Mouse (Mus musculus): ENCODE data around the gene Fhod1. TPM values are rescaled to one million over a fixed set of nuclear protein-coding genes. Genes with fewer than 3 reads are reported as not detected.
A peak's percentile ranks its signal among the peaks of the same experiment; 100 is the strongest.

Gene Fhod1
- 1.4 and 2.3 TPM in 2 replicates for polyA plus RNA-seq (2015; fragmentation: Nextera tagmentation; extraction: Ambion mirVana)

DNA sequence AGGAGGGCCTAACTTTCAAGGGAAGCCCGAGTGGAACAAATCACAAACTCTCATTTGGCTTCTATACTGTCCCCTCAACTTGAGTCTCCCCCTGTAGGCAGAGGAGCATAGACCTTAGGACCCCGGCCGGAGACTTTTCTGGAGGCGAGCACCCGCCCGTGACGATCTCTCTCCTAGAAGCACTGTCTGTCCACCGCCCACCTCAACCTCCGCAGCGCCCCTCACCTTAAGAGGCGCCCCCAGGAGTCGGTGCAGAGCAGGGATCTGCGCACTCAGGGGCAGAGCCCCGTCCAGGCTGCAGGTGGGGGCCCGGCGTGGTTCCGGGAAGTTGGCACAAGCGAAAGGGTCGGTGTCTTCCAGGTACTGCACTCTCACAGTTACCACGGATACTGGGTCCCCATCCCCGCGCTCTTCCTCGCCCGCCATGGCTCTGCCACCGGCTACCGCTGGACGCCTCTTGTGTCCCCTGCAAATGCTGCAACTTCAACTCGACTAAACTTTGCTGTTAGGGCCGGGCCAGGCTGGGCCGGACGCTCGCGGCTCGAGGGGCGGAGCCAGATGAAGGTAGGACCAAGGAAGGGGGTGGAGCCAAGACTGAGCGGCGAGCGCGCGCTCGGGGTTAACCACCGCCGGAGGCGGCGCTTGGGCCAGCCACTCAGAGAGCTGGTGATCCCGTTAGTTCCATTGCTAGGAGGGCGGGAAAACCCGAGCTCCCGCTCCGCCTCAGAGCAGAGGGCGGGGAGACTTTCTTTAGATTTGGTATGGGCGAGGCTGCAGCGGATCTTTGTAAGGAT, at the start of gene Fhod1:
Gene Fhod1, minus strand, starts transcription at position 526 of the 794 bp plus-strand sequence.
- Histone ChIP-seq H3K27me3 (no peaks in the 10 kb centered on the region), H3K4me3 (peak within 1 kb of the TSS; percentile 88), H3K36me3 (no peaks in the 10 kb centered on the region), H3K9ac (peak within 1 kb of the TSS; percentile 80), H3K4me2 (peak within 1 kb of the TSS; percentile 97), H3K27ac (peak within 1 kb of the TSS; percentile 93), H3K9me3 (replicated peaks) (no peaks in the 10 kb centered on the region), H3K4me1 (replicated peaks) (peaks cover 60% of the 10 kb centered on the region)
- under 1% methylated on average over 53 of the region's 53 CpGs for WGBS
- ATAC-seq (replicated peaks; ENCODE audit: insufficient number of reproducible peaks, insufficient read depth, low FRiP score, low read depth), result peak; percentile 87

DNA sequence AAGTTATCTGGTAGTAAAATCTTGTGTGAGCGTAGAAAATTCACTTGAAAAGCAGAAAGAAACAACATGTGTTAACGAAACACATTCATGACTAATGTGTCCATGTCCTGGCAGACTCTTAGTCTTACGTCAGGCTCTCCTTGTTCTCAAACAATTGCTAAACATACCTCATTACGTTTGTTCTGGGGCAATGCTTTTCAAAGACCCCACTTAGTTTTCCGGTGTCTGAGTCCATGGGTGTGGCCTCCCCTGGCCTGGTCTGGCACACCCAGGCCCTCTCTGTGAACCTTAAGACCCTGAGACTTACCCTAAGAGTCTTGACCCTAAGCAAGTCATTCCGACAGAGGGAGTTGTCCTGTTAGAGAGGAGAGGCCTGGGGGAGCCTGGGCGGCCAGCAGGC, 46.2 kb upstream of the Fhod1 start:
- H3K36me3 ChIP-seq, result no peaks in the 10 kb centered on the region
- no peak overlapping the region for H3K4me2 ChIP-seq
- no peak for ATAC-seq (replicated peaks; ENCODE audit: insufficient number of reproducible peaks, insufficient read depth, low FRiP score, low read depth)
- no peak overlapping the region for H3K4me3 ChIP-seq
- no peak overlapping the region for H3K27ac ChIP-seq
- H3K27me3 ChIP-seq, result peaks cover 17% of the 10 kb centered on the region
- WGBS, result 76% methylated on average over 7 of the region's 7 CpGs
- H3K9ac ChIP-seq, result no peak overlapping the region
- 0 out of 2 replicates have a peak, but pooled peaks cover 2% of the 10 kb centered on the region for H3K4me1 ChIP-seq (replicated peaks)
- H3K9me3 ChIP-seq (replicated peaks), result no peaks in the 10 kb centered on the region

DNA sequence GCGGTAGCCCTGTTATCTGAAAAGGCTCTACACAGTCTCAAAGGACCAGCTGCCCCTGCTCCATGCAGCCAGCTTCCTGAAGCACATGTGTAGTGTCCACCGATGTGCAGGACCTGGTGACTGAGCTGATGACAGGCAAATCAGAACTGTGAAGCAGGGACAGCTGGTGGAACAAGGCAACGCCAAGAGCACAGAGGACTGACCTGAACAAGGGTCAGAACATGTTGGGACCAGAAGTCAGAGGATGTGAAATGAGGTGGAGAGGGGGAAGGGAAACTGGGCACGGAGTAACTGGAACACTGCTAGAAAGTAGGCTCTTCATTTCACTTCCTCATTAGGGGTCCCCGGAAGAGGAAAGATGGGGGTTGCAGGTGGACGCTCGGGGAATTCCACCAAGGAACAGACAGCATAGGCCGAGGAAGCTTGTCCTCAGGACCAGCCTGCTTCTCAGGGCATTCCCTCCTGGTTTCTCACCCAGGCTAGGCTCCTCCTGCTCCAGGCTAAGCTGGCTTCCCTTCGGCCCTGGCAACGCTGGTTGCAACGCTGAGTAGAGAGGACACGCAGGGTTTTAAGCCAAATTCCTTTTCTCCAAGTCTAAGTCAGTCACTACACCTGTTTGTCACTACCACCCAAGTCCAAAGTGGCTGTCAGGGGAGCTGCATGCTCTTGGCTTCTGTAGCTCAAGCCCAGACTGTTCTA, 45.5 kb upstream of the Fhod1 start:
- H3K9ac ChIP-seq, result no peak overlapping the region
- H3K4me2 ChIP-seq, result no peak overlapping the region
- no peak overlapping the region for H3K27ac ChIP-seq
- WGBS, result 63% methylated on average over 12 of the region's 12 CpGs
- peaks cover 3% of the 10 kb centered on the region; the same call in 1 of the 2 replicates for H3K4me1 ChIP-seq (replicated peaks)
- peaks cover 17% of the 10 kb centered on the region; the same call in 1 of the 2 replicates for H3K27me3 ChIP-seq
- H3K4me3 ChIP-seq, result no peak overlapping the region
- no peaks in the 10 kb centered on the region for H3K9me3 ChIP-seq (replicated peaks)
- H3K36me3 ChIP-seq, result no peaks in the 10 kb centered on the region
- ATAC-seq (replicated peaks; ENCODE audit: insufficient number of reproducible peaks, insufficient read depth, low FRiP score, low read depth), result peak; percentile 53; the same call in 1 of the 2 replicates

DNA sequence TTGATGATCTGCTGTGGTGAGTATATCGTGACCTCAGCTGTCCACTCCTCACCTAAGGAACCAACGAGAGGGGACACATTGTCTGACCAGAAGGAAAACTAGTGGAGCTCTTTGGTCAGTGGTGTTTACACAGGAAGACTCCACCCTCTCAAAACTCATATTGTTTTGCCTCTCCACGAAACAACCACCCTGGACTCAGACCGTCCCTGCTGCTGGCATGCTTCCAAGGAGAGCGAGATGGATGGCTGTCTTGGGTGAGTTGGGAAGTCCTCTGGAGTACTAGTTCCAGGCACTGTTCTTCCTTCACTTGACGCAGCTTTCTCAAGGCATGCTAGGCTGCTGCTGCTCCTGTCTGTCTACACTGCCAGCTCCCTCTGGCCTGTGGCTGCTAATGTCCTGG, 41.3 kb upstream of the Fhod1 start:
- no peak overlapping the region for H3K27ac ChIP-seq
- H3K4me1 ChIP-seq (replicated peaks), result peaks cover 23% of the 10 kb centered on the region
- H3K4me2 ChIP-seq, result no peak overlapping the region
- H3K9me3 ChIP-seq (replicated peaks), result no peaks in the 10 kb centered on the region
- no peak for ATAC-seq (replicated peaks; ENCODE audit: insufficient number of reproducible peaks, insufficient read depth, low FRiP score, low read depth)
- H3K36me3 ChIP-seq, result no peaks in the 10 kb centered on the region
- H3K9ac ChIP-seq, result no peak overlapping the region
- no peak overlapping the region for H3K4me3 ChIP-seq
- 57% methylated on average over 6 of the region's 6 CpGs for WGBS
- peaks cover 9% of the 10 kb centered on the region; the same call in 1 of the 2 replicates for H3K27me3 ChIP-seq

DNA sequence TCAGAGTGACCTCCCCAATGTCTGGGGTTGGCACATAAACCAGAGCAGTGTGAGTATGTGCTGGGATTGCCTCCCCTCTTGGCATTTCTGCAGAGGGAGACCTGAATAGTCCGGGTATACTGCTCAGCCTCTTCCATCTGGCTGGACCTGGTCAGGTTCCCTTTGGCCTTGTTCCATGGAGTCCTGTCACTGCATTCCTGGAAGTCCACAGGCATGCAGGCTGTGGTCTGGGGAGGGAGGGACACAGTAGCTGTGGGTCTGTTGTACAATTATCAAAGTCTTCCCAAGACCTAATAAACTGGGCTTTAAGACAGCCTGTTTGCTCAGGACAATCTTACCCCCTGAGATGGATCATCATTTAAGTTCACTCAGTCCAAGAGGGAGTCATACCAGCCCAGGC, 39.4 kb upstream of the Fhod1 start:
- 21% methylated on average over 1 of the region's 1 CpGs for WGBS
- no peak overlapping the region for H3K9ac ChIP-seq
- no peaks in the 10 kb centered on the region for H3K9me3 ChIP-seq (replicated peaks)
- no peak overlapping the region for H3K4me3 ChIP-seq
- no peaks in the 10 kb centered on the region for H3K36me3 ChIP-seq
- H3K4me1 ChIP-seq (replicated peaks), result peaks cover 21% of the 10 kb centered on the region
- no peak overlapping the region for H3K4me2 ChIP-seq
- ATAC-seq (replicated peaks; ENCODE audit: insufficient number of reproducible peaks, insufficient read depth, low FRiP score, low read depth), result peak; percentile 65
- peaks cover 9% of the 10 kb centered on the region; the same call in 1 of the 2 replicates for H3K27me3 ChIP-seq
- H3K27ac ChIP-seq, result peak overlapping the region; percentile 10; the same call in 1 of the 2 replicates

DNA sequence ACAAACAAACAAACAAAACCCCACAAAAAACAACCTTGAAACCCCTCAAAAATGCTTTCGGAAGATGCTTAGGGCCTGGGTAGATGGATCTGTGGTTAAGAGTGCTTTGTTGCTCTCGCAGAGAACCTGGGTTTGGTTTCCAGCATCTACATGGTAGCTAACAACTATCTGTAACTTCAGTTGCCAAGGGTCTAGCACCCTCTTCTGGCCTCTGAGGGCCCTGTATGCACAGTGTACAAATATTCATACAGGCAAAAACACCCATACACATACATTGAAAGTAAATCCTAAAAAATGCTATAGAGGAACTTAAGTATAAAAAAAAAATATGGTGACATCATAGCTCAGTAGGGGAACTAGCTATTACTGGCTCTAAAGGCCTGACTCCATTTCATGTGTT, 36.3 kb upstream of the Fhod1 start:
- Histone ChIP-seq H3K36me3 (no peaks in the 10 kb centered on the region), H3K9me3 (replicated peaks) (no peaks in the 10 kb centered on the region), H3K4me2 (no peak overlapping the region), H3K4me3 (no peak overlapping the region), H3K27ac (no peak overlapping the region), H3K4me1 (replicated peaks) (peaks cover 23% of the 10 kb centered on the region), H3K9ac (no peak overlapping the region), H3K27me3 (peaks cover 8% of the 10 kb centered on the region; the same call in 1 of the 2 replicates)
- ATAC-seq (replicated peaks; ENCODE audit: insufficient number of reproducible peaks, insufficient read depth, low FRiP score, low read depth), result no peak
- WGBS, result 98% methylated on average over 2 of the region's 2 CpGs

DNA sequence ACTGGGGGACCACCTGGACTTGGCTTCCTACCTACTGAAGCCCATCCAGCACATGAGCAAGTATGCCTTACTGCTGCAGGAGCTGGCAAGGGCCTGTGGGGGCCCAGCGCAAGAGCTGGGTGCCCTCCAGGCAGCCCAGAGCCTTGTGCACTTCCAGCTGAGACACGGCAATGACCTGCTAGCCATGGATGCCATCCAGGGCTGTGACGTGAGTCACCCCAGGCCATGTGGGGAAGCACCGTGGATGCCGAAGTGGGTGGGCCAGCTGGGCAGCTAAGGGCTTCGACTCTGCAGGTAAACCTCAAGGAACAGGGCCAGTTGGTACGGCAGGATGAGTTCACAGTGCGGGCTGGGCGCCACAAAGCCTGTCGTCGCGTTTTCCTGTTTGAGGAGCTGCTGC, 32.6 kb upstream of the Fhod1 start:
- no peak overlapping the region for H3K9ac ChIP-seq
- no peaks in the 10 kb centered on the region for H3K36me3 ChIP-seq
- no peak overlapping the region for H3K4me2 ChIP-seq
- WGBS, result 83% methylated on average over 12 of the region's 12 CpGs
- ATAC-seq (replicated peaks; ENCODE audit: insufficient number of reproducible peaks, insufficient read depth, low FRiP score, low read depth), result no peak
- H3K9me3 ChIP-seq (replicated peaks), result no peaks in the 10 kb centered on the region
- H3K27ac ChIP-seq, result no peak overlapping the region
- H3K4me3 ChIP-seq, result no peak overlapping the region
- peaks cover 32% of the 10 kb centered on the region for H3K27me3 ChIP-seq
- H3K4me1 ChIP-seq (replicated peaks), result peaks cover 12% of the 10 kb centered on the region

DNA sequence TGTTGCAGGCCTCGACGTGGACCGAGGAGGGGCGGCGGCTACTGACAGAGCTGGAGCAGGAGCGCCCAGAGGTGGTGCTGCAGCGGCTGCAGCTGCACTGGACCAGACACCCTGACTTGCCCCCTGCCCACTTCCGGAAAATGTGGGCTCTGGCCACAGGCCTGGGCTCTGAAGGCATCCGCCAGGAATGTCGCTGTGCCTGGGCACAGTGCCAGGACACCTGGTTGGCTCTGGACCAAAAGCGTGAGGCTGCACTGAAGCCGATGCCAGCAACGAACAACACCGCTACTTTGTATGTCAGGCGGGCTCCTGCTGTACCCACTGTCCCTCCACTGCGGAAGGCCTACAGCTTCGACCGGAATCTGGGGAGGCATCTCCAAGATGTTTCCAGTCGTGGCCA, 30.9 kb upstream of the Fhod1 start:
- Histone ChIP-seq H3K4me1 (replicated peaks) (peaks cover 16% of the 10 kb centered on the region), H3K9me3 (replicated peaks) (no peaks in the 10 kb centered on the region), H3K36me3 (no peaks in the 10 kb centered on the region), H3K4me3 (no peak overlapping the region), H3K4me2 (peak overlapping the region; percentile 47), H3K9ac (no peak overlapping the region), H3K27me3 (peaks cover 32% of the 10 kb centered on the region), H3K27ac (no peak overlapping the region)
- WGBS, result 34% methylated on average over 19 of the region's 19 CpGs
- ATAC-seq (replicated peaks; ENCODE audit: insufficient number of reproducible peaks, insufficient read depth, low FRiP score, low read depth), result peak; percentile 54

DNA sequence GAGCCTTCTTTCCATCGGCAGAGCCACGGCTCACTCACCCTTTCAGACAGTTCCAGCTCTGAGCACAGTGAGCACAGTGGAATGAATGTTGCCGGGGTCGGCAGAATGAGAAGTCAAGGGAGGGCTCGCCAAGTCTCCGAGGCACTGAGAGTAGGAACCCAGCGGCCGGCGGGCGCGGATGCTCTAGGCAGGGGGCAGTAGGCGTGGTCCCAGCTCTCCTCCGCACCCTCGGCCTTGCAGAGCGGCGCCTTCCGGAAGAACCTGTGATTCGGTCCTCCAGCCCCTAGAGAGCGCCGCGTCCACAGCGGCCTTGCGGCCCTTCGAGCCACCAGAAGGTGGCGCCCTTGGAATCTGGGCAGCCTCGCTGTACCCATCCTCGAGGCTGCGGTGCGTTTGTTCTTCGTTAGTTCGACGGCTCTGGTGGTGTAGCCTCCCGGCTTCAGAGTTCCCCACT, 26.8 kb upstream of the Fhod1 start:
- peaks cover 34% of the 10 kb centered on the region for H3K27me3 ChIP-seq
- peak overlapping the region; percentile 28 for H3K4me3 ChIP-seq
- no peaks in the 10 kb centered on the region for H3K36me3 ChIP-seq
- H3K9ac ChIP-seq, result no peak overlapping the region
- H3K9me3 ChIP-seq (replicated peaks), result no peaks in the 10 kb centered on the region
- no peak overlapping the region for H3K27ac ChIP-seq
- ATAC-seq (replicated peaks; ENCODE audit: insufficient number of reproducible peaks, insufficient read depth, low FRiP score, low read depth), result no peak
- 28% methylated on average over 33 of the region's 33 CpGs for WGBS
- peaks cover 16% of the 10 kb centered on the region for H3K4me1 ChIP-seq (replicated peaks)
- peak overlapping the region; percentile 56 for H3K4me2 ChIP-seq

DNA sequence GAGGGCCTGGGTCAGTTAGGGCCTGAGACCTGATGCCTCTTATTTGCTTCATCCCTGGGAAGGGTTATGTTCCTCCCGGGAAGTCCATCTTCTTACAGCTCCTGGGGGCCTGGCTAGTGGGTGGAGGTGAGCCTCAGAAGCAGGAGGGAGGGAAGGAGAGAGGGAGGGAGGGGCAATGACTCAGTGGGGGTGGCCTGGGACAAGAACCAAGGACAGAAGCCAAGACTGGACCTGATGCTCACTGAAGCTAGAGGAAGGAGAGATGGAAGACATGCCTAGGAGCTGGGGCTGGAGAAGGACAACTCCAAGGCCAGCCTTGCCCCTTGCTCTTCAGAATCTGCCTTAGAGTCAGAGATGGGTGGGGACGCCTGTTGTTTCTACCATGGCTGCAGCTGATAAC, 25.3 kb upstream of the Fhod1 start, which contains the start of gene Plekhg4:
Gene Plekhg4, plus strand, starts transcription at position 243 of the 400 bp plus-strand sequence.
- Histone ChIP-seq H3K4me3 (no peak within 1 kb of the TSS), H3K9me3 (replicated peaks) (no peaks in the 10 kb centered on the region), H3K36me3 (no peaks in the 10 kb centered on the region), H3K9ac (no peak within 1 kb of the TSS), H3K4me1 (replicated peaks) (peaks cover 5% of the 10 kb centered on the region; the same call in 1 of the 2 replicates), H3K27ac (no peak within 1 kb of the TSS), H3K4me2 (no peak within 1 kb of the TSS), H3K27me3 (peaks cover 35% of the 10 kb centered on the region)
- 53% methylated on average over 2 of the region's 2 CpGs for WGBS
- no peak for ATAC-seq (replicated peaks; ENCODE audit: insufficient number of reproducible peaks, insufficient read depth, low FRiP score, low read depth)

DNA sequence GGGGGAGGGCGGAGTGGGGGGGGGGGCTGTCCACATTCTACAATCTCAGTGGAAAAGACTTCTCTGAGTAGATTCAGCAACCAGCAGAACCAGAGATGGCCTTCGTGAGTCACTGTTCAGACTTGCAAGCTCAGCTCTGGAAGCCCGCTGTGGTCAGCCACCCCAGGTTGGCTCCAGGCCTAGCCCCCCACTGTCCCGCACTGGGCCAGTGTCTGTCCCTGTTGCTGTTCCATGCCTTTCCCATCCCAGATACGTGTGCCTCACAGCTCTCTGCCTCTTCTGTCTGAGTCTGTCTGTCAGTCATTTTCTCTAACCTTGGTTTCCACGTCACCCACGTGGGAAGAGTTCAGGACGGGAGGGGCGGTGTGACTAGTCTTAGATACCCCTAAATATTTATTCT, 24.7 kb upstream of the Fhod1 start:
- H3K4me3 ChIP-seq, result no peak overlapping the region
- H3K27me3 ChIP-seq, result peaks cover 32% of the 10 kb centered on the region
- no peak overlapping the region for H3K4me2 ChIP-seq
- no peak overlapping the region for H3K27ac ChIP-seq
- no peak for ATAC-seq (replicated peaks; ENCODE audit: insufficient number of reproducible peaks, insufficient read depth, low FRiP score, low read depth)
- no peak overlapping the region for H3K9ac ChIP-seq
- no peaks in the 10 kb centered on the region for H3K36me3 ChIP-seq
- no peaks in the 10 kb centered on the region for H3K9me3 ChIP-seq (replicated peaks)
- 76% methylated on average over 8 of the region's 9 CpGs for WGBS
- H3K4me1 ChIP-seq (replicated peaks), result peaks cover 5% of the 10 kb centered on the region; the same call in 1 of the 2 replicates
